Mouse (Mus musculus) cerebellum, adult 9-10 months (tissue): Measurements from ENCODE around the gene Ercc6l.
"Not testable (repeated sequence)": the region's sequence is repeated elsewhere in the genome, so short reads cannot be mapped to it uniquely, and the experiment has no call there.

Experiments used
- DNase-seq: peaks from one replicate; pipeline ENCODE4 v3.0.0; 2022

The Ercc6l gene

GRCm38 (mm10) chrX:102103830-102104229 is 53.1 kb downstream of the Ercc6l start:
- not testable (repeated sequence) for DNase-seq

GRCm38 (mm10) chrX:102101886-102102285 is 55.0 kb downstream of the Ercc6l start:
- no peak for DNase-seq

GRCm38 (mm10) chrX:102094381-102094904 is 62.4 kb downstream of the Ercc6l start:
- no peak for DNase-seq
